Mouse (Mus musculus): ENCODE data around the gene Atp6v0d1. TPM values are rescaled to one million over a fixed set of nuclear protein-coding genes. Genes with fewer than 3 reads are reported as not detected.

Atp6v0d1 gene
- polyA plus RNA-seq, 1 experiment from 2014 or later, result 73.2 TPM

DNA sequence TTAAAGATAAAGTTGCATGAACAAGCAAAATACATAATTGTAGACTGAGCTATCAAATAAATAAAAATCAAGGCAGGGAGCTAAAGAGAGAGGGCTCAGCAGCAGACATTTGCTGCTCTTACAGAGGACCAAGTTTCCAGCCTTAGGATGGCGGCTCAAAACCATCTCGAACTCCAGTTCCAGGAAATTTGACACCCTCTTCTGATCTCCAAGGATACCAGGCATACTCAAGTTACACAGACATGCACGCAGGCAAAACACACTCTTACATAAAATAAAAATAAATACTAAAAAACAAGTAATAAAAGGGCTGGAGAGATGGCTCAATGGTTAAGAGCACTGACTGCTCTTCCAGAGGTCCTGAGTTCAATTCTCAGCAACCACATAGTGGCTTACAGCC, 72.4 kb downstream of the Atp6v0d1 start:
- H3K4me3 ChIP-seq (replicated peaks), result no peak overlapping the region
- H3K4me2 ChIP-seq, result no peak overlapping the region
- no peaks in the 10 kb centered on the region for H3K36me3 ChIP-seq
- H3K27me3 ChIP-seq (replicated peaks), result no peaks in the 10 kb centered on the region
- H3K4me1 ChIP-seq, result 0 out of 2 replicates have a peak, but pooled peaks cover 11% of the 10 kb centered on the region
- WGBS, result 29% methylated on average over 3 of the region's 3 CpGs
- no peaks in the 10 kb centered on the region for H3K9me3 ChIP-seq
- no peak overlapping the region for H3K9ac ChIP-seq
- H3K27ac ChIP-seq, result no peak overlapping the region
- ATAC-seq (ENCODE audit: insufficient read depth, low FRiP score, low read depth), result no peak

GRCm38 (mm10) chr8:105489281-105489680, 76.6 kb downstream of the Atp6v0d1 start:
- Histone ChIP-seq H3K27ac (no peak overlapping the region), H3K4me3 (replicated peaks) (no peak overlapping the region), H3K36me3 (no peaks in the 10 kb centered on the region), H3K9ac (no peak overlapping the region), H3K4me1 (no peaks in the 10 kb centered on the region), H3K9me3 (no peaks in the 10 kb centered on the region), H3K27me3 (replicated peaks) (no peaks in the 10 kb centered on the region), H3K4me2 (no peak overlapping the region)
- ATAC-seq (ENCODE audit: insufficient read depth, low FRiP score, low read depth), result no peak
- WGBS, result 45% methylated on average over 1 of the region's 1 CpGs

DNA sequence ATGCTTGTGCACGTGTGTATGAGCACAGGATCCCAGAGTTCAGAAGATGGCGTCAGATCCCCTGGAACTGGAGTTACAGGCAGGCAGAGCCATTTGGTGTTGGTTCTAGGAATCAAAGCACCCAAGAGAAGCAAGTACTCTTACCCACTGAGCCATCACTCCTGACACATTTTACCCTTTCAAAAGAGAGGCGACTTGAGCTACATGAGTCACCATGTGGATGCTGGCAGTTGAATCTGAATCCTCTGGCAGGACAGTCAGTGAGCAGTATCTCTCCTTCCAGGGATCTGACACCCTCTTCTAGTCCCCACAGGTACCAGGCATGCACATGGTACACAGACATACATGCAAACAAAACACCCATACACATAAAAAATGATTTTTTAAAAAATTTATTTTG, 77.8 kb downstream of the Atp6v0d1 start:
- Histone ChIP-seq H3K9me3 (no peaks in the 10 kb centered on the region), H3K4me2 (no peak overlapping the region), H3K27ac (no peak overlapping the region), H3K4me1 (no peaks in the 10 kb centered on the region), H3K27me3 (replicated peaks) (no peaks in the 10 kb centered on the region), H3K4me3 (replicated peaks) (no peak overlapping the region), H3K36me3 (0 out of 2 replicates have a peak, but pooled peaks cover 1% of the 10 kb centered on the region), H3K9ac (no peak overlapping the region)
- ATAC-seq (ENCODE audit: insufficient read depth, low FRiP score, low read depth), result no peak
- 71% methylated on average over 3 of the region's 3 CpGs for WGBS

DNA sequence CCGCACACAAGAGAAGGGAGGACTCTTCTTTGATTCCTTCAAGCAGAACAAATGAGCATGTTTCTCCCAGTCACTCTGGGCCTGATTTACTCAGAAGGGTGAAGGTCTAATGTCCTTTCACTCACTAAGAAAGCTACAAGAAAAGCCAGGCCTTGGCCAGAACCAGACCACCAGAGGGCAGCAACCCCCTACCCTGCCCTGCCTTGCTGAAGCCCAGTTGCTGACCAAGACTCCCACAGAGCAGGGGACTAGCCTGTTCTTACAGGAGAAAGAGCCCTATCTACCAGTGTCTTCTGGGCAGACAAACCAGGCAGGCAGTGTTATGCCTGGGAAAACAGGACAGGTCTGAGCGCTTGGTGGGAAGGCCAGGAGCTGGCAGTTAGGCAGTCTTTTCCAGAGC, 81.5 kb downstream of the Atp6v0d1 start:
- H3K4me1 ChIP-seq, result 0 out of 2 replicates have a peak, but pooled peaks cover 2% of the 10 kb centered on the region
- WGBS, result 37% methylated on average over 2 of the region's 2 CpGs
- H3K27me3 ChIP-seq (replicated peaks), result no peaks in the 10 kb centered on the region
- no peak for ATAC-seq (ENCODE audit: insufficient read depth, low FRiP score, low read depth)
- no peak overlapping the region for H3K4me3 ChIP-seq (replicated peaks)
- 0 out of 2 replicates have a peak, but pooled peaks cover 3% of the 10 kb centered on the region for H3K36me3 ChIP-seq
- no peak overlapping the region for H3K4me2 ChIP-seq
- H3K9me3 ChIP-seq, result no peaks in the 10 kb centered on the region
- H3K9ac ChIP-seq, result no peak overlapping the region
- no peak overlapping the region for H3K27ac ChIP-seq

DNA sequence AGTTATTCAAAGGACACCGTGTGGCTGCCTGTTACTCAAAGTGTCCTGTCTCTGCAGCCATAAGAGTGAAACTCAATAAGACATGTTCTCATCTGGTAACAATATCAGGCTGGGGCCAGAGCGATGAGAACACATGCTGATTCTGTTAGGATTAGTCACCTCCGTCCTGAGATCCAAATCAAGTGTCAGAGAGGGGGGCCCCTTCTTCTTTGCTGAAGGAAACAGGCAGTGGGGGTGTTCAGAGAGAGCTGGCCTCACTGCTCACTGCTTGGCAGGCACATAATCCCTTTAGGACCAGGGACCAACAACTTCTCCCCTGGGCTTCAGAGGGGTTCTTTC, 81.8 kb downstream of the Atp6v0d1 start:
- H3K4me2 ChIP-seq, result no peak overlapping the region
- no peak overlapping the region for H3K9ac ChIP-seq
- ATAC-seq (ENCODE audit: insufficient read depth, low FRiP score, low read depth), result no peak
- 0 out of 2 replicates have a peak, but pooled peaks cover 3% of the 10 kb centered on the region for H3K36me3 ChIP-seq
- H3K27me3 ChIP-seq (replicated peaks), result no peaks in the 10 kb centered on the region
- 63% methylated on average over 3 of the region's 3 CpGs for WGBS
- H3K27ac ChIP-seq, result no peak overlapping the region
- 0 out of 2 replicates have a peak, but pooled peaks cover 2% of the 10 kb centered on the region for H3K4me1 ChIP-seq
- H3K4me3 ChIP-seq (replicated peaks), result no peak overlapping the region
- no peaks in the 10 kb centered on the region for H3K9me3 ChIP-seq

- Histone ChIP-seq H3K9me3 (no peaks in the 10 kb centered on the region), H3K4me2 (no peak overlapping the region), H3K36me3 (0 out of 2 replicates have a peak, but pooled peaks cover 3% of the 10 kb centered on the region), H3K27me3 (replicated peaks) (no peaks in the 10 kb centered on the region), H3K4me1 (0 out of 2 replicates have a peak, but pooled peaks cover 2% of the 10 kb centered on the region), H3K27ac (no peak overlapping the region), H3K9ac (no peak overlapping the region), H3K4me3 (replicated peaks) (no peak overlapping the region)
- WGBS, result 50% methylated on average over 14 of the region's 14 CpGs
- ATAC-seq (ENCODE audit: insufficient read depth, low FRiP score, low read depth), result 0 out of 2 replicates have a peak, but pooled peaks have one; percentile 26
These were observed 82.4 kb downstream of the Atp6v0d1 start for GRCm38 (mm10) chr8:105483212-105484029.

GRCm38 (mm10) chr8:105482123-105482522, 83.7 kb downstream of the Atp6v0d1 start:
- 0 out of 2 replicates have a peak, but pooled peaks cover 5% of the 10 kb centered on the region for H3K4me1 ChIP-seq
- no peak overlapping the region for H3K4me2 ChIP-seq
- 0 out of 2 replicates have a peak, but pooled peaks cover 3% of the 10 kb centered on the region for H3K36me3 ChIP-seq
- no peaks in the 10 kb centered on the region for H3K9me3 ChIP-seq
- no peak for ATAC-seq (ENCODE audit: insufficient read depth, low FRiP score, low read depth)
- no peak overlapping the region for H3K4me3 ChIP-seq (replicated peaks)
- H3K27ac ChIP-seq, result no peak overlapping the region
- H3K27me3 ChIP-seq (replicated peaks), result no peaks in the 10 kb centered on the region
- no peak overlapping the region for H3K9ac ChIP-seq
- 85% methylated on average over 8 of the region's 8 CpGs for WGBS

DNA sequence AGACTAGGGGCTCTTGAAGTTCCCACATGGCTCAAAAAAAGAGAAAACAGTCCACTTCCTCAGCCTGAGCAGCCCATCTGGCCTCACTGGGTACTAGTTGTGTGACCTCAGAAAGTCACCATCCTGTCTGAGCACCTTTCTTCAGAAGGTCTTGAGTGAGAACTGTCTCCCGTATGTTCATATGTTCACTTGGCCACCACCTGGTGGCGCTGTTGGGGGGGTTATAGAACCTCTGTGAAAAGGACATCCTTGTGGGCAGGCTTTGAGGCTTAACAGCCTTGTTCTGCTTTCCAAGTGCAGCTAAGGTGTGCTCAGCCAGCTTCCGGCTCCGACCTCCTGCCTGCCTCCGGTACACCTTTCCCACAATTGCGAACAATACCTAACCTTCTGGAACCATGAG, 84.4 kb downstream of the Atp6v0d1 start:
- Histone ChIP-seq H3K27ac (no peak overlapping the region), H3K9me3 (no peaks in the 10 kb centered on the region), H3K4me1 (peaks cover 8% of the 10 kb centered on the region; the same call in 1 of the 2 replicates), H3K27me3 (replicated peaks) (no peaks in the 10 kb centered on the region), H3K4me3 (replicated peaks) (no peak overlapping the region), H3K9ac (no peak overlapping the region), H3K36me3 (0 out of 2 replicates have a peak, but pooled peaks cover 3% of the 10 kb centered on the region), H3K4me2 (no peak overlapping the region)
- 72% methylated on average over 6 of the region's 6 CpGs for WGBS
- no peak for ATAC-seq (ENCODE audit: insufficient read depth, low FRiP score, low read depth)

DNA sequence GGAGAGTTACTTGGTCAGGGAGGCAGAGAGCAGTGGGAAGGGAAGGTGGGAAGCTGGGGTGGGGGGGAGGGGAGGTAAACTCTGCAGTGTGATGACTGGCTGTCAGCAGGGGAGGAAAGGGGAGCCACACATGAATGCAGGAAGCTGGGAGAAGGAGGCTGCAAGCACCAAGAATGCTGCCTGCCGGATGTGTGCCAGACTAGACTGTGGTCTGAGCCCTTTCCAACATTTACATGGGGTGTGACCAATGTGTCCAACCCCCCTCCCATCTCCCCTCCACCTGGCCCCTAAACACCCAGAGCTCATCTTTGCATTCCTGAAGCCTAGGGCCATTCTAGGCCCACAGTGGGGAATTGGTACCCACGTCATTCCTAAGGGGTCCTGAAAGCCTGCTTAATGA, 84.8 kb downstream of the Atp6v0d1 start:
- Histone ChIP-seq H3K27ac (no peak overlapping the region), H3K36me3 (0 out of 2 replicates have a peak, but pooled peaks cover 3% of the 10 kb centered on the region), H3K4me3 (replicated peaks) (no peak overlapping the region), H3K4me2 (no peak overlapping the region), H3K4me1 (peaks cover 8% of the 10 kb centered on the region; the same call in 1 of the 2 replicates), H3K9ac (no peak overlapping the region), H3K27me3 (replicated peaks) (no peaks in the 10 kb centered on the region), H3K9me3 (no peaks in the 10 kb centered on the region)
- WGBS, result 48% methylated on average over 2 of the region's 2 CpGs
- ATAC-seq (ENCODE audit: insufficient read depth, low FRiP score, low read depth), result no peak

- H3K9me3 ChIP-seq, result no peaks in the 10 kb centered on the region
- H3K27me3 ChIP-seq (replicated peaks), result no peaks in the 10 kb centered on the region
- 67% methylated on average over 3 of the region's 3 CpGs for WGBS
- ATAC-seq (ENCODE audit: insufficient read depth, low FRiP score, low read depth), result no peak
- no peak overlapping the region for H3K4me3 ChIP-seq (replicated peaks)
- no peak overlapping the region for H3K4me2 ChIP-seq
- H3K36me3 ChIP-seq, result peaks cover 4% of the 10 kb centered on the region; the same call in 1 of the 2 replicates
- H3K4me1 ChIP-seq, result peaks cover 25% of the 10 kb centered on the region
- H3K27ac ChIP-seq, result no peak overlapping the region
- H3K9ac ChIP-seq, result no peak overlapping the region
These were observed 88.1 kb downstream of the Atp6v0d1 start for GRCm38 (mm10) chr8:105477792-105478191.

GRCm38 (mm10) chr8:105476628-105477413, 89.0 kb downstream of the Atp6v0d1 start:
- Histone ChIP-seq H3K4me3 (replicated peaks) (no peak overlapping the region), H3K9ac (no peak overlapping the region), H3K9me3 (no peaks in the 10 kb centered on the region), H3K4me2 (no peak overlapping the region), H3K36me3 (peaks cover 4% of the 10 kb centered on the region; the same call in 1 of the 2 replicates), H3K27me3 (replicated peaks) (0 out of 2 replicates have a peak, but pooled peaks cover 2% of the 10 kb centered on the region), H3K4me1 (peaks cover 25% of the 10 kb centered on the region), H3K27ac (no peak overlapping the region)
- ATAC-seq (ENCODE audit: insufficient read depth, low FRiP score, low read depth), result no peak
- WGBS, result 46% methylated on average over 25 of the region's 25 CpGs

- Histone ChIP-seq H3K27me3 (replicated peaks) (0 out of 2 replicates have a peak, but pooled peaks cover 2% of the 10 kb centered on the region), H3K36me3 (peaks cover 4% of the 10 kb centered on the region; the same call in 1 of the 2 replicates), H3K4me1 (peaks cover 29% of the 10 kb centered on the region), H3K4me2 (no peak overlapping the region), H3K27ac (no peak overlapping the region), H3K9ac (no peak overlapping the region), H3K9me3 (no peaks in the 10 kb centered on the region), H3K4me3 (replicated peaks) (no peak overlapping the region)
- 89% methylated on average over 7 of the region's 7 CpGs for WGBS
- ATAC-seq (ENCODE audit: insufficient read depth, low FRiP score, low read depth), result no peak
These were observed 89.7 kb downstream of the Atp6v0d1 start for GRCm38 (mm10) chr8:105476161-105476560.
